Mouse (Mus musculus) layer of hippocampus, postnatal 10 days (tissue): ENCODE data around the gene Yipf2. TPM values are rescaled to one million over a fixed set of nuclear protein-coding genes. Genes with fewer than 3 reads are reported as not detected.

Source experiments
- DNase-seq, 2 experiments: peaks; one replicate each; pipeline ENCODE4 v3.0.0; 2021; ENCODE audit warnings: low spot score in 2 of 2
- long read RNA-seq: library from polyadenylated mRNA; stranded (forward); transcript quantifications from one replicate; pipeline ENCODE4 v2.0.0, GENCODE M21; 2023
- total RNA-seq, 2 experiments: library from RNA; stranded (reverse); gene quantifications; 2 replicates each; pipeline ENCODE4 v1.2.3; 2021

Yipf2 gene
- 10 to 100 TPM; 11.3 to 12.3 TPM for total RNA-seq
- long read RNA-seq, partial matches to known transcripts: 12 of 19 reads
- long read RNA-seq, other reads (novel, unspliced or antisense): 4 of 19 reads

DNA sequence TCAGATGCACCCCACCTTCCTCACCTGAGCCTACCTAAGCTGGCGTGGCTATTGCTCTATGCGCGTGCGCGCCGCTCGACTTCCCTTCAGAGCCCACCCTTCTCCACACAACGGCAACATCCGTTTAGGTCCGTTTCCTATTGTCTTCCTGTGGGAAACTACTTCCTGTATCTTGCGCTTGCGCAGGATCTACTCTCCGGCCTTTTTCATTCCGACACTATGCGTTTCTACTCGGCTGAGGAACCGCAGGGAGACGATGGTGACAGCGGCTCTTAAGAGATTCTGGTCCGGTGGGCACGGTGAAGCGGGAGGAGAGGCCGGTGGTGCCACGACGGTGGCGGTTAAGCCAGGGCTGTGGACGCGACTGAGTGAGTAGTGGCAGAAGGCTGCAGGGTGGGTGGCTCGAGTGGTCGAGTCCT, at the start of gene Yipf2, which contains the start of gene Timm29:
TSS of gene Yipf2 (minus strand) at position 126 of the 419 bp plus-strand sequence.
TSS of gene Timm29 (plus strand) at position 20 of the 419 bp plus-strand sequence.
- DNase-seq: peak; percentile 93 to 94

DNA sequence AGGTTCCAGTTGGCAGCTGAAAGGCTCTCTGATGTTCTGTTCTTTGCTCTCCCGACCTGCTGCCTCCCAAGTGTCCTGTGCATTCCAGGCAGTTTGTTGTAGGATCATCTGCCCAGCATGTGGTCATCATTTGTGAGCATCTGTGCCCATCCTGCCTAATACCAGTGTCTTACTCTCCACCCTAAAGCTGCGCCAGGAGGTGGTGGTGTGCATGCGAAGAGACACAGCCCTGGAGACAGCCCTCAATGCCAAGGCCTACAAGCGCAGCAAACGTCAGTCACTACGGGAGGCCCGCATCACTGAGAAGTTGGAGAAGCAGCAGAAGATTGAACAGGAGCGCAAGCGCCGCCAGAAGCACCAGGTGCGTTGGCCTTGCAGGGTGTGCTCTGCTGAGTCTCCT, 46.4 kb upstream of the Yipf2 start:
- DNase-seq: no peak

DNA sequence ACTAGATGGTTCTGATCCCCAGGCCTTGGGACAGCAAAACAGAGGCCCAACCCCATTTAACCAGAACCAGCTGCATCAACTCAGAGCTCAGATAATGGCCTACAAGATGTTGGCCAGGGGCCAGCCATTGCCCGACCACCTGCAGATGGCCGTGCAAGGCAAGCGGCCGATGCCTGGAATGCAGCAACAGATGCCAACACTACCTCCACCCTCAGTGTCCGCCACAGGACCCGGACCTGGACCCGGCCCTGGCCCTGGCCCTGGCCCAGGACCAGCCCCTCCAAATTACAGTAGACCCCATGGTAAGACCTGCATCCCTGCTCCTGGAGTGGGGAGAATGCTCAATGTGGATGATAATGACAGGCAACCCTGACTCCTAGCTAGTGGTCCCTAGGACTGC, 43.0 kb upstream of the Yipf2 start:
- DNase-seq: peak in 1 of 2 experiments; percentile 34

DNA sequence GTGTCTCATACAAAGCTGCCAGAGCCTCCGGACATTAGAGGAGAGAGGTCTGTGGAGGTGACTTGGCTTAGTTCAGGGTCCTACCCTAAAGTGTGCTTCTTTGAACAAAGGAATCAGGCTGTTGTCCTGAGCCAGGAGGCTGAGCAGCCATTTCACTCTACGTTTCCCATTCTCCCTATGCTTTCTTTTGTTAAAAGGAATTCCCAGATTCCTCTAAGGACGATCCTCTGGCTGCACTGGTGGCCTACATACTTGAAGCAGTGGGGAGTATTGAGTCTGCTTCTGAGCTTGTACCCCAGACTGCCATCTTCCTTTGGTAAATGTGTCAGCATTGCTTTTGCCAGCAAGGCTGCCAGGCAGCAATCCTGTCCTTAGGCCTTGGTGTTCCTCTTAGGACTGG, 40.5 kb upstream of the Yipf2 start:
- no peak for DNase-seq

DNA sequence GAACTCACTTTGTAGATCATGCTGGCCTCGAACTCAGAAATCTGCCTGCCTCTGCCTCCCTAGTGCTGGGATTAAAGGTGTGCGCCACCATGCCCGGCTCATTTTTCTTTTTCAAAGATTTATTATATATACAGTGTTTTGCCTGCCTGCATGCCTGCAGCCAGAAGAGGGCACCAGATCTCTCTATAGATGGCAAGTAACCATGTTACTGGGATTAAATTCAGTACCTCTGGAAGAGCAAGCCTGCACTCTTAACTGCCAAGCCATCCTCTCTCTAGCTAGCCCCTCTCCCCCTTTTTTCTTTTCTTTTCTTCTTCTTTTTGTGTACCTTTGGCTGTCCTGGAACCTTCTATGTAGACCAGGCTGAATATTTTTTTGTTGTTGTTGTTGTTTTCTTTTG, 38.0 kb upstream of the Yipf2 start:
- peak; percentile 34 to 51 for DNase-seq

DNA sequence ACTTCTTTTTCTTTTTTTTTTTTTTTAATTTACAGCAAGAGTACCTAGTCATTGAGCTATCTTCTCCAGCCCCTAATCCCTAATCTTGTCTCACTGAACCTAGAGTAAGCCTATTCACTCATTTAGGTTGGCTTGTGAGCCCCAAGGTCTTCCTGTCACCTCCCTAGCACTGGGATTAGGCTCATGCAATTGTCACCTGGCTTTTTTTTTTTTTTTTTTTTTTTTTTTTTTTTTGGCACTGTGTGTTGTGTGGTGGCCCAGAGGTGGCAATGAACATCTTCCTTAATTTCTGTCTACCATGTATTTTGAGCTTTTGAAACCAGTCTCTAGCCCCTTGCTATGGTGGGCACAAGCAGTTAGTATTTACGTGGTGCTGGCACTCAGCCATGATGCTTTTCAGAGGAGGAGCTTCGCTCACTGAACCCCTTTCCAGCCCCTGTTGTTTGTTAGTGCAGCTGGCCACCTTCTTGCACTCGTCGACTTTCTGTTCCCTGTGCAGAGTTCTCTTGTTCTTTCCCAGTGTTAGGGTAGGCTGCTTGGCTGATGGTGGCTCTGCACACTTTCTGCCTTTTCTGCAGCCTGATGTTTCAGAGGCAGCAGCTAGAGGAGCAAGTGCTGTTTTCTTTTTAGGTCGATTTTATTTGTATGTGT, 34.6 kb upstream of the Yipf2 start:
- DNase-seq: no peak

DNA sequence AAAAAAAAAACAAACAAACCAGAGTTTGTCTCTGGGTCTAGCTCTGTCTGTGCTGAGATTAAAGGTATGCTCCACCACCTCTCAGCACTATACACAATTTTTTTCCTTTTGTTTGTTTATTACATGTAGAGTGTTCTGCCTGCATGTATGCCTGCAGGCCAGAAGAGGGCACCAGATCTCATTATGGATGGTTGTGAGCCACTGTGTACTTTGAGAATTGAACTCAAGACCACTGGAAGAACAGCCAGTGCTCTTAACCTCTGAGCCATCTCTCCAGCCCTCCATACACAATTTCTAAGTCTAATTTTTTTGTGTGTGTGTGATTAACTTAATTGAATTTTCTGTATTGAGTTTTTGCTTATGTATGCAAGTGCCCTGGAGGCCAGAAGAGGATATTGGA, 33.9 kb upstream of the Yipf2 start:
- DNase-seq: no peak

DNA sequence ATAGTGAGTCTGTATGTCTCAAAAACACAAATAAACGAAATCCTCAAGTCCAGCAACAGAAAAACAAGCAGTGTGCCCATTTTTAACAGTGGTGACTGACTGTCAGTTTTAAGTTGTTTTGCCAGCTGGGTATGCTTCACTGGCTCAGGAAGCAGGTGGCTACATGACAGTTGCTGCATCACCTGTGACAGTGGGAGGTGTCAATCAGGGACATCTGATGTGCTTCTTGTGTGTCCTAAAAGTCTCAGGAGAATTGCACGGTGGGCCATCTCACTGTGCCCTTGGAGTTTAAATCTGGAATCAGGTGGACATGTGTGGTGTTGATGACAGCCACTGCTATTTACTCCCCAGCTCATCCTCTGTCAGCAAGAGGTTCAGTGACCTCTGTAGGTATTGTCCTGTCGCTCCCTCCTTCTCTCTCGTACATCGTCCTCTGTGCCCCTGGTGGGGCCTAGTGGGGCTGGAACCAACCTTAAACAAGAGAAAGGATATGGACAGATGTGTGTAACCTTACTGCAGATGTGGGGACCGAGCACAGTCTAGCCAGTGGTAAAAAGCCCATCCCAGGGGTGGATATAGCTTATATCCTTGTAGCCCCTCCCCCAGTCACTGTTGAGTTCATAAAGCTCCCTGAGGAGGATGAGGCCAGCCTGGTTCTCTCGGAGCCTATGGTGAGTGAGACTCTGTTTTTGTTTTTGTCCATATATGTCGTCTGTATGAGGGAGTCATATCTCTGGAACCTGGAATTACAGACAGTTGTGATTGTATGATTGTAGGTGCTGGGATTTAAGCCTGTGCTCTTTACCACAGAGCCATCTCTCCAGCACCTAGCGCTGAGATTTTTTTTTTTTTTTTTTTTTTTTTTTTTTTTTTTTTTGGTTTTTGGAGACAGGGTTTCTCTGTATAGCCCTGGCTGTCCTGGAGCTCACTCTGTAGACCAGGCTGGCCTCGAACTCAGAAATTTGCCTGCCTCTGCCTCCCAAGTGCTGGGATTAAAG, 33.0 kb upstream of the Yipf2 start:
- DNase-seq: no peak

DNA sequence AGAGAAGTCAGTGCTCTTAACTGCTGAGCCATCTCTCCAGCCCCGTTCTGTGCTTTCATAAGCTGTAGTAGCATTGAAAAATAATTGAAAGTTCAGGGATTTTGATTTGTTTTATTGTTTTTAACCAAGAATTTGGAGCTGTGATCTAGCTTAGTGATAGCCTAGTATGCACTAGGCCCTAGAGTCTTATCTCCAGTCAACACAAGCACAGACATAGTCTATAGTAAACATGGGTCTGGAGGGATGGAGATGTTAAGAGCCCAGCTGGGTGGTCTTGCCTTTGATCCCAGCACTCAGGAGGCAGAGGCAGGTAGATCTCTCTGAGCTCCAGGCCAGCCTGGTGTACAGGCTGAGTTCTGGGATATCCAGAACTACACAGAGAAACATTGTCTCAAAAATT, 30.0 kb upstream of the Yipf2 start:
- no peak for DNase-seq

DNA sequence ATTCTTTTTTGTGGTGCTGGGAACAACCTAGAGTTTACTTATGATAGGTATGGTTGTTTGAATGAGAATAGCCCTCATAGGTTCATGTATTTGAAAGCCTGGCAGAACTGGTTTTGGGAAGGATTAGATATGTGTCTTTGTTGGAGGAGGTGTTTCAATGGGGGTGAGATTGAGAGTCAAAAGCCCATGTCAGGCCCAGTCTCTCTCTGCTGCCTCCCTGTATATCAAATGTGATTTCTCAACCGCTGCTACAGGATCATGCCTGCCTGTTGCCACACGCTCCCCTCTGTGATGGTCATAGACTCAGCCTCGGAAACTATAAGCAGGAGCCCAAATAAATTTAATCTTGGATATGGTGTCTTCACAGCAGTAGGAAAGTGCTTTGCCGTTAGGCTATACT, 27.6 kb upstream of the Yipf2 start:
- no peak for DNase-seq

DNA sequence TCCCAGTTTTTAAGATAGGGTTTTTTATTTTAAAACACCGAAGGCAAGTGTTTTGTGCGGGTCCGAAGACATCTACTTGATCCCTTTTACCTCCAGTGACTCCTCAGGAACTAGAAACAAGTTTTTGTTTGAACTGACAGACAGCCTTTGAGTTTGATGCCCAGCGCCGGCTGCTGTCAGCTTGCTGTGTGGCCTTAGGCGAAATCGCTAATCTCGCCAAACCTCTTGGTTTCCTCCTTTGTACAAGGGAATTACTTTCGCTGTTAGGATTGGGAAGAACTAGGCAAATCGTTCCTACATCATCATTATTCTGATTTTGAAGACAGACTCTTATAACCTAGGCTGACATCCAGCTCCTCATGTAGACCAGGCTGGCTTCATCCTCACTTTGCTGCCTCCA, 24.4 kb upstream of the Yipf2 start:
- DNase-seq: peak in 1 of 2 experiments; percentile 30

DNA sequence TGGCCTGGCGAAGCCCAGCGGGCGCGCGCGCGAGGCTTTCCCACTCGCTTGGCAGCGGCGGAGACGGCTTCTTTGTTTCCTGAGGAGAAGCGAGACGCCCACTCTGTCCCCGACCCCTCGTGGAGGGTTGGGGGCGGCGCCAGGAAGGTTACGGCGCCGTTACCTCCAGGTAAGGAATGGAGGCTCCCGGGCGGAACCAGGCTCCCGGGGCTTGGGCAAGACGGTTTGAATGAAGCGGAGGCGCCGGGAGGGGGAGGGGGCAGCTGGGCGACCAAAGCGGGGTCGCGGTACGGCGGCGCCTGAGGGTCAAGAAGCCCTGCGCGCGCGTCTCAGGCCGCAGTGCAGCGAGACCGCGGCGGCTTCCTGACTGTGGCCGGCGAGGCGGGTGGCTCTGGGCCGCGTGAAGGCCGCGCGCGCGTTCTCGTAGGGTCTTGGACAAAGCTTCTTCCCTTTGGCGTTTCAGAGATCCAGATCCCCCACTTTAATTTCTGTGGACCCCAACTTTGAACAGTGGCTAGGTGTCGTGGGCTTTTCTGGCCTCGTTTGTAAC, 23.7 kb upstream of the Yipf2 start:
- DNase-seq: peak; percentile 86 to 91

DNA sequence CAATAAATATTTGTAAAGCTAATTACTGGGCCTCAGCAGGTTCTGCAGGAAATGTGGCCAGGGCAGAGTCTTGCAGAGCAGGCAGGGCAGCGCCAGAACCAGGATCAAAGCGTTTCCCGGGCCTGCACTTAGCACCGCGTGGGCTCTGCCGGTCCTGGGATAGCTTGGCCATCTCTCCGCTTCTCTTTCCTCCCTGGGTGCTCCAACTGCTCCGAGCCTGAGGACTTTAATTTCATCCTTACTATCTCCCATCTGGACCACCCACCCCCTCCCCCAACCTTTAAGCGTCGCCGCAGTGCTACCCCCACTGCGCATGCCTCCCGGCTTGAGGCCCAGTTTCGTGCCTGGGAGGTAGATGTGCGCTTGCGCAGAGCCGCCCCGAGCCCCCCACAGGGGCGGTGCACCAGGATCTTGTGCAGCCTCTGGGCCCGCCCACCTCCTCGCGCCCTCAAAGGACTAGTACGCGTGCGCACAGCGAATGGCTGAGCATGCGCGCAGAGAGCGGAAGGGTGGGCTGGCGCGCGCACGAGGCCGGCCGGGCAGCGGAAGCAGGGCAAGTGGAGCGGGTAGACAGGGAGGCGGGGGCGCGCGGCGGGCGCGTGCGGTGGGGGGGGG, 23.1 kb upstream of the Yipf2 start, which contains the start of gene Smarca4:
TSS of gene Smarca4 (plus strand) at position 553 of the 615 bp plus-strand sequence.
- peak; percentile 99 to 100 for DNase-seq

DNA sequence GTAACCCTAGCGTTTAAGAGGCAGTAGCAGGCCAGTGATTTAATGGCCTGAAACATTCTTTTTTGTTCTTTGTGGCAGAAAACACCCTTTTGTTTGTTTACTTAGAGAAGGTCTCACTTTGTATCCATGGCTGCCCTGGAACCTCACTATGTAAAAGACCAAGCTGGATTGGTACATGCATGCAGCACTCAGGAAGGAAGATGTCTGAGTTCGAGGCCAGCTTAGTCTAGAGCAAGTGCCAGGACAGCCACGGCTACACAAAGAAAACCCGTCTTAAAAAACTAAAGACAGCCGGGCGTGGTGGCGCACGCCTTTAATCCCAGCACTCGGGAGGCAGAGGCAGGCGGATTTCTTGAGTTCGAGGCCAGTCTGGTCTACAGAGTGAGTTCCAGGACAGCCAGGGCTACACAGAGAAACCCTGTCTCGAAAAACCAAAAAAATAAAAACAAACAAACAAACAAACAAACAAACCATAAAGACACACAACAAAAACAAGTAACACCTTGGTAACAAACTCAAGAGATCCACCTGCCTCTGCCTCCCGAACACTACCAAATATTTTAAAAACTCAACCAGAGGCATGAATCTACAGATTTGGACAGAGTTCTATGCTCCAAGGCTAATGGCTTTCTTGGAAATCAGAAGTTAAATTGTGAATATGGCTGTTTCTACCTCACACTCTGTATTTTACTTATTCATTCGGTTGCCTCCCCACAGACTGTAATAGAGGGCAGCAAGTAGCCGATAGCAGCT, 22.4 kb upstream of the Yipf2 start:
- DNase-seq: no peak

DNA sequence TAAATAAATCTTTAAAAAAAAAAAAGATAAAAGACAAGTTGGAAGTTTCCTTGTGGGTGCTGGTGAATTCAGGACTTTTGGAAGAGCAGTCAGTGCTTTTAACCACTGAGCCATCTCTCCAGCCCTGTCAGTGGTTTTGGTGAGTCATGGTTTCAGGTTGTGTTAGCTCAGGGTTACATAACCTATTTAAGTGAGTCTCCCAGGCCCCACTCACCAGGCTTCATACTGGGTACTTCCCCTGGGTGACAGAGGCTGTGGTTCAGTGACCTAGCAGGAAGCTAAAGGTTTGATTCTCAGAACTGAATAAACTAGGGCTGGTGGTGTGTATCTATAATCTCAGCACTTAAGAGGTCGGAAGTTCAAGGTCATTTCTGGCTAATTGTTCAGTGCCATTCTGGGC, 17.2 kb upstream of the Yipf2 start:
- no peak for DNase-seq

DNA sequence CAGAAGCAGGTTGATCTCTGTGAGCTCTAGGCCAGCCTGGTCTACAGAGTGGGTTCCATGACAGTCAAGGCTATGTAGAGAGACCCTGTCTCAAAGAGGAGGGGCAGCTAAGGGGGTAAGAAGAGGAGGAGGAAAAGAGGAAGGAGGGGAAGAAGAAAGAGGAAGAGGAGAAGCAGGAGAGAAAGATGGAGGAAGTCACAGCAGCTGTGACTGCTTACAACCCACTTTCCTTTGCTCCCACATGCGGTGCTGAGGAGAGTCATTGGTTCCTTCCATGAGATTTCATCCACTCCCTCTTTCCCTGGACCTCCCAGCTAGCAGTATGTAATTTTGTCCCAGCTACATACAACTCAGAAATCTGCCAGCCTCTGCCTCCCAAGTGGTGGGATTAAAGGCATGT, 14.0 kb upstream of the Yipf2 start:
- no peak for DNase-seq

DNA sequence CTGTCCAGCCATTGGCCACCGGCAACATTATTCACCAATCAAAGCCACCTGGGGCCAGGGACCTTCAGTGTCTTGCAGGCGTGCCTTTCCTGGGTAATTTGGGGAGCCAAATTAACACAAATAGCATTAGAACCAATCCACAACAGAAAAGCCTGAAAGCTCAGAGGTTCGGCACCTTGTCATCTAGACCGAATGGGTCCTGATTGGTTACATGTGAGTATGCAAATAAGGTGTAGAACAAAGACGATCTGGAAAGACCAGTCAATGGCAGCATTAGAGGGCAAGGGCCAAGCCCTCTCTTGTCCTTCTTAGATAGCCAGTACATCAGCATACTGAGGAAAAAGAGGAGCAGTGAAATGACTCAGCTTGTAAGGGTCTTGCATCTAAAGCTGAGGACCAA, 13.2 kb upstream of the Yipf2 start:
- no peak for DNase-seq

DNA sequence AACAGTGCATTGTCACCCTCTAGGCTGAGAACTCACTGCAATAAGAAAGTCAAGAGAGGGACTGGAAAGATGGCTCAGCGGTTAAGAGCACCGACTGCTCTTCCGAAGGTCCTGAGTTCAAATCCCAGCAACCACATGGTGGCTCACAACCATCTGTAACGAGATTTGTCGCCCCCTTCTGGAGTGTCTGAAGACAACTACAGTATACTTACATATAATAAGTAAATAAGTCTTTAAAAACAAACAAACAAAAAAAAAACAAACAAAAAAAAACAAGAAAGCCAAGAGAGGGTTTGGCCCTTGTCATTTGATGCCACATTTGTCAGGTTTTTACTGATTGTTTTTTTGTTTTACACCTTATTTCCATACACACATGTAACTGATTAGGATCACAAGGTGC, 11.5 kb upstream of the Yipf2 start:
- no peak for DNase-seq

DNA sequence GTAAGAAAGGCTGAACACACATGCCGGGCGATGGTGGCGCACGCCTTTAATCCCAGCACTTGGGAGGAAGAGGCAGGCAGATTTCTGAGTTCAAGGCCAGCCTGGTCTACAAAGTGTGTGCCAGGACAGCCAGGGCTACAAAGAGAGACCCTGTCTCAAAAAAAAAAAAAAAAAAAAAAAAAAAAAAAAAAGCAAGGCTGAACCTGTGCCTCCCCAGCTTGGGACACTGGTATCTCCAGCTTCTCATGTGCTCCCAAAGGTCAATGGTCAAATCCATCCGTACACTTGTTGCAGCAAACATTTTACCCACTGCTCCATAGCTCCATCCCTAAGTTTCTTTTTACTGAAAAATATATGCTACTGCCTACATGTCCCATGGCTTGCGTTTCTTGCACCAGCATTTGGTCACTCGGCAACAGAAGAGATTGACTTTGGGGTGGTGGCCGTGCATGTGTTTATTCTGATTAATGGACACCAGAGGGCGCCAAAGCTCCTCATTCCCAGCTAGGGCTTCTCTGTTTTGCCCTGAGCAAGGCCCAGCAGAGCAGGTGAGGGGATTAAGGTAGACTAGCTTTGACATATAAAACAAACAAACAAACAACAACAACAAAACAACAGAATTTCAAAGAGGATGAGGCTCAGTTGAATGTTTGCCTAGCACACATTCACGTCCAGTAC, 9.2 kb upstream of the Yipf2 start:
- peak; percentile 72 to 75 for DNase-seq

DNA sequence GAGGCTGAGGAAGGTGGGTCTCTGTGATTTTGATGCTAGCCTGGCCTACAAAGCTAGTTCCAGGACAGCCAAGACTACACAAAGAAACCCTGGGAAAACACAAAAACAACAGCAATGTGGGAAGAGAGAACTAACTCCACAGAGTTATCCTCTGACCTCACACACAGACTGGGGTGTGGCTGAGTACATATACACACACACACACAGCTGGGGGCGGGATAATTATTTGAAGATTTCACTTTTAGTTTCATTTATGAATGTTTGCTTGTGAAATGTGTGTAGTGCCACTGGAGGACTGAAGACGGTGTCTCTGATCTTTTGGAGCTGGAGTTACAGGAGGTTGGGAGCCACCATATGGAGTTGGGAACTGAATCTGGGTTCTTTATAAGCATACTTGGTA, 8.4 kb upstream of the Yipf2 start:
- DNase-seq: no peak
